Mouse (Mus musculus): ENCODE data around the gene Cd164l2. TPM values are rescaled to one million over a fixed set of nuclear protein-coding genes. Genes with fewer than 3 reads are reported as not detected.

The Cd164l2 gene
- polyA plus RNA-seq (2014; fragmentation: Nextera tagmentation; extraction: Ambion mirVana), result 0.91 and 0.93 TPM in 2 replicates

DNA sequence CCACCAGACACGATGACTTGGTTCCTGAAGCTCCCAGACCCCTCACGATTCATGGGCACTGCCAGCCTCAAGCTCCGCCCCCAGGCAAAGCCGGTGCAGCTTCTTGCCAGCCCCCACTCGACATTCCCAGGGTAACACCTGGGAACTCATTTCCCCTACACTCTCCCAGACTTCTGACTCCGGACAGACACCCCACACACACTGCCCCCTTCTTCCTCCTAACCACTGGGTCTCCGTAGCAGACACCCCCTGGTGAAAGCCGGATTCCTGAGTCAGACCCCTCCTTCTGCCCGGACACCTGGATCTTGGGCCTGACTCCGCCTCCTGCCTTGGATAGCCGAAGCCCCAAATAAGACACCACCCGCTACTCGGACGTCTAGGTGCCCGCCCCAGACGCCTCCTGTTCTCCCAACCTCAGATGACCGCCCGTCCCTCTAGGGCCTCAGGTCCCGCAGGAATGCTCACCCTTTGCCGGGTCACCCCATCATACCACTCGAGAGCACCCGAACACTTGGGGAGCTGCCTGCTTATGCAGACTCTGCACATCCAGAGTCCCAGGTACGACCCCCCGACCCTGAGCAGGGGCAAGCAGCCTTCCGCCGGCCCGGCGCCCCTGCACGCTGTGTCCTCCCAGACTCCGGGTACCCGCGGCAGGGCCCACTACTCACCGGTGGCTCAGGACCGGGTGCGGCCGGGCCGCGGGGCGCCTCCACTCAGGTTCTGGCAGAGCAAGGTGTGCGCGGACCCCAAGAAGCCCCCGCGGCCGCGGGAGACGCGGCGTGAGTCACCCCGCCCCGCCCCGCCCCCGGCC is at the start of gene Cd164l2, which contains the start of gene Gpr3:
Gene Cd164l2 (plus strand): TSS at position 381 of the 811 bp plus-strand sequence.
Gene Gpr3 (minus strand): TSS at position 786 of the 811 bp plus-strand sequence.
- Histone ChIP-seq H3K36me3 (ENCODE audit: control insufficient read depth, insufficient read depth, low read length) (no peaks in the 10 kb centered on the region), H3K27me3 (ENCODE audit: control insufficient read depth, insufficient read depth, low read length) (peaks cover 29% of the 10 kb centered on the region), H3K9me3 (ENCODE audit: control insufficient read depth, low read length) (no peaks in the 10 kb centered on the region), H3K27ac (ENCODE audit: low read depth, low read length) (no peak within 1 kb of the TSS), H3K4me1 (replicated peaks; ENCODE audit: control insufficient read depth, insufficient read depth, low read length) (peaks cover 7% of the 10 kb centered on the region; the same call in 1 of the 2 replicates), H3K4me3 (ENCODE audit: low read depth, low read length) (peak within 1 kb of the TSS; percentile 61), H3K4me2 (replicated peaks; ENCODE audit: low read depth, low read length) (peak within 1 kb of the TSS; percentile 97), H3K9ac (ENCODE audit: low read depth, low read length) (peak within 1 kb of the TSS; percentile 46)
- WGBS, result 2% methylated on average over 50 of the region's 52 CpGs
- DNase-seq (ENCODE audit: low spot score) (no peak), ATAC-seq (ENCODE audit: low FRiP score) (peak; percentile 74)

- Histone ChIP-seq H3K27me3 (ENCODE audit: control insufficient read depth, insufficient read depth, low read length) (no peaks in the 10 kb centered on the region), H3K4me1 (replicated peaks; ENCODE audit: control insufficient read depth, insufficient read depth, low read length) (no peaks in the 10 kb centered on the region), H3K9ac (ENCODE audit: low read depth, low read length) (no peak overlapping the region), H3K4me2 (replicated peaks; ENCODE audit: low read depth, low read length) (no peak overlapping the region), H3K9me3 (ENCODE audit: control insufficient read depth, low read length) (no peaks in the 10 kb centered on the region), H3K4me3 (ENCODE audit: low read depth, low read length) (no peak overlapping the region), H3K36me3 (ENCODE audit: control insufficient read depth, insufficient read depth, low read length) (no peaks in the 10 kb centered on the region), H3K27ac (ENCODE audit: low read depth, low read length) (no peak overlapping the region)
- no peak for DNase-seq (ENCODE audit: low spot score)
- 86% methylated on average over 6 of the region's 6 CpGs for whole genome bisulfite sequencing
- ATAC-seq (ENCODE audit: low FRiP score), result no peak
These were observed 49.7 kb upstream of the Cd164l2 start for GRCm38 (mm10) chr4:133162196-133162595.

- Histone ChIP-seq H3K36me3 (ENCODE audit: control insufficient read depth, insufficient read depth, low read length) (no peaks in the 10 kb centered on the region), H3K4me3 (ENCODE audit: low read depth, low read length) (no peak overlapping the region)
- WGBS, result 97% methylated on average over 9 of the region's 9 CpGs
These were observed 45.2 kb upstream of the Cd164l2 start for GRCm38 (mm10) chr4:133166773-133167172.

GRCm38 (mm10) chr4:133169237-133170055 is 42.5 kb upstream of the Cd164l2 start:
- no peak overlapping the region for H3K9ac ChIP-seq (ENCODE audit: low read depth, low read length)
- no peaks in the 10 kb centered on the region for H3K9me3 ChIP-seq (ENCODE audit: control insufficient read depth, low read length)
- H3K4me1 ChIP-seq (replicated peaks; ENCODE audit: control insufficient read depth, insufficient read depth, low read length), result no peaks in the 10 kb centered on the region
- no peak for ATAC-seq (ENCODE audit: low FRiP score)
- no peak for DNase-seq (ENCODE audit: low spot score)
- no peaks in the 10 kb centered on the region for H3K36me3 ChIP-seq (ENCODE audit: control insufficient read depth, insufficient read depth, low read length)
- no peak overlapping the region for H3K27ac ChIP-seq (ENCODE audit: low read depth, low read length)
- no peak overlapping the region for H3K4me2 ChIP-seq (replicated peaks; ENCODE audit: low read depth, low read length)
- no peaks in the 10 kb centered on the region for H3K27me3 ChIP-seq (ENCODE audit: control insufficient read depth, insufficient read depth, low read length)
- H3K4me3 ChIP-seq (ENCODE audit: low read depth, low read length), result no peak overlapping the region
- WGBS, result 88% methylated on average over 10 of the region's 10 CpGs

More at GRCm38 (mm10) chr4:133166773-133167172, 45.2 kb upstream of the Cd164l2 start:
- Histone ChIP-seq H3K9ac (ENCODE audit: low read depth, low read length) (no peak overlapping the region), H3K4me1 (replicated peaks; ENCODE audit: control insufficient read depth, insufficient read depth, low read length) (no peaks in the 10 kb centered on the region), H3K4me2 (replicated peaks; ENCODE audit: low read depth, low read length) (no peak overlapping the region), H3K27ac (ENCODE audit: low read depth, low read length) (no peak overlapping the region), H3K27me3 (ENCODE audit: control insufficient read depth, insufficient read depth, low read length) (no peaks in the 10 kb centered on the region), H3K9me3 (ENCODE audit: control insufficient read depth, low read length) (no peaks in the 10 kb centered on the region)
- DNase-seq (ENCODE audit: low spot score) (no peak), ATAC-seq (ENCODE audit: low FRiP score) (no peak)

DNA sequence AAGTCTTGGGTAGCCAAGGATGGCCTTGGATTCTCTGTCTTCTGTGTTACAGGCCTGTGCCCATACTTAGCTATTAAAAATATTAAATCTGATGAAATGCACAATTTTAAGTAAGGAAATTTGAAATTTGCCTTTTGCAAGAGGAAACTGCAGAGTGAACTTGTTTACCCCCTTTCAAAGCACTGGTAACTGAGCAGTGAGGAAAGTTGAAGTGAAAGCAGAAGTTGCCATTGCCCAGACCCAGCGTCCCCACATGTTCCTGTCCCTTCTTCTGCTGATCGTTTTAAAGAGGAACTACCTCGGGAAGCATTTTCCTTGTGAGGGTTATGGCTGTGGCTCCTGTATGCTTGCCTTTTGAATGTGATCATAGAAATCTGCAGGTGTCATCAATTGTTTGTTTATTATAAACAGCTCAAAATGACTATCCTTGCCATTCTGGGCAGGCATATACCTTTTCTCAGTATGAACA is 41.8 kb upstream of the Cd164l2 start:
- no peaks in the 10 kb centered on the region for H3K27me3 ChIP-seq (ENCODE audit: control insufficient read depth, insufficient read depth, low read length)
- no peaks in the 10 kb centered on the region for H3K36me3 ChIP-seq (ENCODE audit: control insufficient read depth, insufficient read depth, low read length)
- H3K27ac ChIP-seq (ENCODE audit: low read depth, low read length), result no peak overlapping the region
- WGBS, result 76% methylated on average over 3 of the region's 3 CpGs
- no peak overlapping the region for H3K4me2 ChIP-seq (replicated peaks; ENCODE audit: low read depth, low read length)
- H3K9ac ChIP-seq (ENCODE audit: low read depth, low read length), result no peak overlapping the region
- ATAC-seq (ENCODE audit: low FRiP score) (no peak), DNase-seq (ENCODE audit: low spot score) (no peak)
- H3K4me3 ChIP-seq (ENCODE audit: low read depth, low read length), result no peak overlapping the region
- no peaks in the 10 kb centered on the region for H3K9me3 ChIP-seq (ENCODE audit: control insufficient read depth, low read length)
- H3K4me1 ChIP-seq (replicated peaks; ENCODE audit: control insufficient read depth, insufficient read depth, low read length), result no peaks in the 10 kb centered on the region

DNA sequence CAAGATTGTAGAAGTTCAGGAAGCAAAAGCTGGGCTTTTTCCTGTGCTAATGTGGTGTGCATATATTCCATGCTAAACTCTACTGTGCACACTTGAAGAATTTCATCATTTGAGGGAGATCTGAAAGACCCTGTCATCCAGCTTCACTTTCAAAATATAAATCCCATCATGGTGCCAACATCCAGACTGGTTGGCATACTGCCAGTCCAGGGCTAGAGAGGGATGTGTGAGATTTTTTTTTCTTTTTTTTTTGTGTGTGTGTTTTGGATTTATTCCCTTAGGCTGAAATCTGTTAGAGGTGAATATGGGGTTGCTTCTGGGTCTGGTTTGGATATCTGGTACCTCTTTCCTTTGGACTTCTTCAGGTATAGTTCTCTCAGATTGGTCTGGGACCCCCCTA is 41.3 kb upstream of the Cd164l2 start:
- H3K27me3 ChIP-seq (ENCODE audit: control insufficient read depth, insufficient read depth, low read length), result no peaks in the 10 kb centered on the region
- no peaks in the 10 kb centered on the region for H3K4me1 ChIP-seq (replicated peaks; ENCODE audit: control insufficient read depth, insufficient read depth, low read length)
- H3K27ac ChIP-seq (ENCODE audit: low read depth, low read length), result no peak overlapping the region
- H3K9me3 ChIP-seq (ENCODE audit: control insufficient read depth, low read length), result no peaks in the 10 kb centered on the region
- H3K4me3 ChIP-seq (ENCODE audit: low read depth, low read length), result no peak overlapping the region
- no peak overlapping the region for H3K4me2 ChIP-seq (replicated peaks; ENCODE audit: low read depth, low read length)
- ATAC-seq (ENCODE audit: low FRiP score) (no peak), DNase-seq (ENCODE audit: low spot score) (no peak)
- no peaks in the 10 kb centered on the region for H3K36me3 ChIP-seq (ENCODE audit: control insufficient read depth, insufficient read depth, low read length)
- H3K9ac ChIP-seq (ENCODE audit: low read depth, low read length), result no peak overlapping the region

- no peak for DNase-seq (ENCODE audit: low spot score)
- no peaks in the 10 kb centered on the region for H3K36me3 ChIP-seq (ENCODE audit: control insufficient read depth, insufficient read depth, low read length)
- 94% methylated on average over 4 of the region's 4 CpGs for WGBS
- H3K9ac ChIP-seq (ENCODE audit: low read depth, low read length), result no peak overlapping the region
- no peak overlapping the region for H3K4me3 ChIP-seq (ENCODE audit: low read depth, low read length)
- no peak for ATAC-seq (ENCODE audit: low FRiP score)
- H3K27me3 ChIP-seq (ENCODE audit: control insufficient read depth, insufficient read depth, low read length), result no peaks in the 10 kb centered on the region
- no peak overlapping the region for H3K4me2 ChIP-seq (replicated peaks; ENCODE audit: low read depth, low read length)
- H3K9me3 ChIP-seq (ENCODE audit: control insufficient read depth, low read length), result no peaks in the 10 kb centered on the region
- H3K4me1 ChIP-seq (replicated peaks; ENCODE audit: control insufficient read depth, insufficient read depth, low read length), result no peaks in the 10 kb centered on the region; the same call in 1 of the 2 replicates
- no peak overlapping the region for H3K27ac ChIP-seq (ENCODE audit: low read depth, low read length)
These were observed 39.5 kb upstream of the Cd164l2 start for GRCm38 (mm10) chr4:133172451-133172850.

- H3K9ac ChIP-seq (ENCODE audit: low read depth, low read length), result no peak overlapping the region
- H3K4me2 ChIP-seq (replicated peaks; ENCODE audit: low read depth, low read length), result no peak overlapping the region
- H3K4me1 ChIP-seq (replicated peaks; ENCODE audit: control insufficient read depth, insufficient read depth, low read length), result no peaks in the 10 kb centered on the region; the same call in 1 of the 2 replicates
- no peaks in the 10 kb centered on the region for H3K27me3 ChIP-seq (ENCODE audit: control insufficient read depth, insufficient read depth, low read length)
- no peak for DNase-seq (ENCODE audit: low spot score)
- H3K36me3 ChIP-seq (ENCODE audit: control insufficient read depth, insufficient read depth, low read length), result no peaks in the 10 kb centered on the region
- no peaks in the 10 kb centered on the region for H3K9me3 ChIP-seq (ENCODE audit: control insufficient read depth, low read length)
- no peak overlapping the region for H3K27ac ChIP-seq (ENCODE audit: low read depth, low read length)
- no peak overlapping the region for H3K4me3 ChIP-seq (ENCODE audit: low read depth, low read length)
- no peak for ATAC-seq (ENCODE audit: low FRiP score)
- WGBS, result 78% methylated on average over 4 of the region's 4 CpGs
These were observed 37.6 kb upstream of the Cd164l2 start for GRCm38 (mm10) chr4:133174361-133174760.
